Comparison of ENCODE assay signal across 10 mouse cellular contexts in the genomic region with DNA sequence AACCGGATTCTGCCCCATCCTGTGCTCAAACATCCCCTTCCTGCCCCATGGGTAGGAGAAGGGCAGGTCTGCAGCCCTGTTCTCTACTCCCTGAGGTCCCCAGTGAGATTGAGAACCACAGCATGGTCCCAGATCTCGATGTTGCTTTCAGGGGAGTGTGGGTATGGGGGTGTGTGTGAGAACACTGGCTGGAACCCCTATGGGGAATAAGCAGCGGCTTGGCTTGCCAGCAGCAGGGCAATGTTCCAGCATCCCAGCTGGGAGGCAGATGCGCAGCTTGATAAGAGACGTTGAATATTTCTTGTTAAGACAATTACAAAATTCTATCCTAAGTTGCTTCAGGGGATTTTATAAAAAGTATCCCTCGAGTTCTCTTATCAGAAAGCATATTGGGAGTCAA. TPM values are rescaled to one million over a fixed set of nuclear protein-coding genes. Genes with fewer than 3 reads are reported as not detected.
DNase-seq lines count a peak whose midpoint lies in the region; ATAC-seq and TF ChIP-seq lines count a peak whose summit lies in the region.
"Had no signal": no experiment of that assay in that cellular context is flagged by ENCODE, and none has a peak within 500 bp of the region (broad histone marks: within the 10 kb centered on the region; RNA-seq: fewer than 3 reads in every experiment).

No protein-coding gene starts in this region.

- H3K36me3 ChIP-seq in heart, adult 2 months (ENCODE audit: control insufficient read depth, insufficient read depth, low read length): peaks cover 3% of the 10 kb centered on the region; the same call in 1 of the 2 replicates
- H3K36me3 ChIP-seq in limb, embryonic 14.5 days (ENCODE audit: control insufficient read depth, insufficient read depth, low read length): no peaks in the 10 kb centered on the region
- no peaks in the 10 kb centered on the region for H3K36me3 ChIP-seq in limb, embryonic 10.5 days
- H3K36me3 ChIP-seq in intestine, embryonic 16.5 days (ENCODE audit: control insufficient read depth, insufficient read depth, low read length): no peaks in the 10 kb centered on the region

- H3K4me1 ChIP-seq in heart, adult 2 months (ENCODE audit: control insufficient read depth, insufficient read depth, low read length): no peaks in the 10 kb centered on the region; the same call in 1 of the 2 replicates
- peaks cover 3% of the 10 kb centered on the region for H3K4me1 ChIP-seq in limb, embryonic 14.5 days (ENCODE audit: control insufficient read depth, insufficient read depth, low read length)
- peaks cover 7% of the 10 kb centered on the region for H3K4me1 ChIP-seq in limb, embryonic 10.5 days
- H3K4me1 ChIP-seq in intestine, embryonic 16.5 days (ENCODE audit: control insufficient read depth, insufficient read depth, low read length): no peaks in the 10 kb centered on the region

- no peak for ATAC-seq in limb, embryonic 14.5 days (ENCODE audit: low FRiP score, low read depth)
- no peak for ATAC-seq in intestine, embryonic 16.5 days

- peak; percentile 21 to 56 for DNase-seq in heart, adult 2 months
- DNase-seq in heart, postnatal 25 days (ENCODE audit: low spot score): no peak
- peak; percentile 49 for DNase-seq in limb, embryonic 14.5 days (ENCODE audit: low spot score)
- DNase-seq in limb, embryonic 10.5 days (ENCODE audit: low spot score): no peak
- DNase-seq in gastrocnemius, adult 8-10 months (ENCODE audit: low spot score in 2 of 2): peak; percentile 33 to 53
- peak; percentile 23 to 60 for DNase-seq in lung, postnatal 4 days

- H3K4me3 ChIP-seq in heart, adult 2 months: no peak overlapping the region
- H3K4me3 ChIP-seq in limb, embryonic 14.5 days (replicated peaks; ENCODE audit: low read length): no peak overlapping the region
- H3K4me3 ChIP-seq in limb, embryonic 10.5 days: no peak overlapping the region
- no peak overlapping the region for H3K4me3 ChIP-seq in intestine, embryonic 16.5 days (ENCODE audit: low read length)
- H3K4me3 ChIP-seq: myocyte had no signal

- H3K79me2 ChIP-seq in heart, adult 2 months (replicated peaks; ENCODE audit: control insufficient read depth, insufficient read depth, low read length): no peaks in the 10 kb centered on the region

- no peak for TF ChIP-seq POLR2A in heart, adult 2 months (IDR thresholded peaks at IDR 0.05; ENCODE audit: insufficient read depth, low read depth, low read length)
- no peak for TF ChIP-seq POLR2A in limb, embryonic 14.5 days (IDR thresholded peaks at IDR 0.05; ENCODE audit: borderline replicate concordance, extremely low read depth, insufficient read depth, insufficient read length)

- no peak overlapping the region for H3K4me2 ChIP-seq in limb, embryonic 14.5 days (replicated peaks; ENCODE audit: low read depth, low read length, severe bottlenecking)
- H3K4me2 ChIP-seq in intestine, embryonic 16.5 days (ENCODE audit: low read depth, low read length): no peak overlapping the region

- no peak overlapping the region for H3K9ac ChIP-seq in heart, adult 2 months (ENCODE audit: low read depth, low read length)
- no peak overlapping the region for H3K9ac ChIP-seq in limb, embryonic 14.5 days (ENCODE audit: low read depth, low read length, severe bottlenecking)
- H3K9ac ChIP-seq in intestine, embryonic 16.5 days (ENCODE audit: low read depth, low read length): no peak overlapping the region

- no peaks in the 10 kb centered on the region for H3K9me3 ChIP-seq in limb, embryonic 14.5 days (ENCODE audit: control insufficient read depth, low read length)
- H3K9me3 ChIP-seq in limb, embryonic 10.5 days (replicated peaks): no peaks in the 10 kb centered on the region
- H3K9me3 ChIP-seq in intestine, embryonic 16.5 days (ENCODE audit: control insufficient read depth, low read length): no peaks in the 10 kb centered on the region

- no peak for TF ChIP-seq EP300 in heart, adult 2 months (IDR thresholded peaks at IDR 0.05; ENCODE audit: insufficient read depth, low read depth, low read length)

- H3K27me3 ChIP-seq in heart, adult 2 months (ENCODE audit: control insufficient read depth, insufficient read depth, low read length): no peaks in the 10 kb centered on the region
- H3K27me3 ChIP-seq in limb, embryonic 14.5 days (ENCODE audit: control insufficient read depth, insufficient read depth, low read length): no peaks in the 10 kb centered on the region
- no peaks in the 10 kb centered on the region for H3K27me3 ChIP-seq in limb, embryonic 10.5 days (ENCODE audit: low read depth, poor library complexity, severe bottlenecking)
- no peaks in the 10 kb centered on the region for H3K27me3 ChIP-seq in intestine, embryonic 16.5 days (replicated peaks; ENCODE audit: control insufficient read depth, insufficient read depth, low read length)
- H3K27me3 ChIP-seq: CH12.LX had no signal

- intact Hi-C loops in heart, adult 2 months (cut with DNase I): no loop called here
- intact Hi-C loops in heart, postnatal 25 days (cut with DNase I): no loop called here

- TF ChIP-seq CTCF in heart, adult 2 months (IDR thresholded peaks at IDR 0.05): no peak

- WGBS in heart, adult 2 months: 50% methylated on average over 6 of the region's 6 CpGs
- WGBS in limb, embryonic 14.5 days: 60% methylated on average over 6 of the region's 6 CpGs
- WGBS in limb, embryonic 10.5 days: 84% methylated on average over 6 of the region's 6 CpGs
- 59% methylated on average over 6 of the region's 6 CpGs for WGBS in intestine, embryonic 16.5 days

- H3K27ac ChIP-seq in heart, adult 2 months: no peak overlapping the region
- H3K27ac ChIP-seq in limb, embryonic 14.5 days (replicated peaks; ENCODE audit: low read depth, low read length): no peak overlapping the region
- H3K27ac ChIP-seq in limb, embryonic 10.5 days: no peak overlapping the region
- H3K27ac ChIP-seq in intestine, embryonic 16.5 days (ENCODE audit: low read length): no peak overlapping the region
- H3K27ac ChIP-seq: stomach, postnatal 0 days had no signal

RNA-seq across cellular contexts. Expression of gene Dcbld2, which starts 53.7 kb away (rescaled TPM):
- total RNA-seq in heart, adult 2 months (2021): 10 to 100 TPM; 14.0 to 16.8 TPM
- polyA plus RNA-seq in heart, adult 2 months (2012; rRNA removed): 9.0 and 17.8 TPM in 2 replicates
- total RNA-seq in heart, postnatal 25 days (2021): 10 to 100 TPM; 17.8 to 19.2 TPM
- 22.8 and 26.4 TPM in 2 replicates for polyA plus RNA-seq in limb, embryonic 14.5 days (2012; rRNA removed)
- polyA plus RNA-seq in limb, embryonic 14.5 days (2014; fragmentation: Nextera tagmentation; extraction: Ambion mirVana): 10.0 and 12.1 TPM in 2 replicates
- 7.0 and 7.3 TPM in 2 replicates for polyA plus RNA-seq in limb, embryonic 10.5 days (2016; fragmentation: Nextera tagmentation; extraction: Ambion mirVana)
- 1 to 10 TPM; 2.4 to 3.5 (median 2.6) TPM for total RNA-seq in gastrocnemius, adult 8-10 months (2022)
- polyA plus RNA-seq in intestine, embryonic 16.5 days (2015; fragmentation: Nextera tagmentation; extraction: Ambion mirVana): 2.5 and 2.8 TPM in 2 replicates

Comparison
In these comparisons a context has a peak if more than half of its experiments do, and no peak if none do; other contexts are left out.
1. DNase-seq: peak in heart, adult 2 months (2 of 2), limb, embryonic 14.5 days (single experiment), gastrocnemius, adult 8-10 months (2 of 2) and lung, postnatal 4 days (2 of 2); none in heart, postnatal 25 days (single experiment) and limb, embryonic 10.5 days (single experiment).